Mouse (Mus musculus) spleen, embryonic (tissue): ENCODE data around the gene Gnai1.

Experiments
- CTCF ChIA-PET: fragments of 350-600 bp; sonication (Branson Sonifier 250); formaldehyde crosslinking; loops from one replicate; lab custom pipeline; 2022; lab: Charles Lee

The Gnai1 gene

DNA sequence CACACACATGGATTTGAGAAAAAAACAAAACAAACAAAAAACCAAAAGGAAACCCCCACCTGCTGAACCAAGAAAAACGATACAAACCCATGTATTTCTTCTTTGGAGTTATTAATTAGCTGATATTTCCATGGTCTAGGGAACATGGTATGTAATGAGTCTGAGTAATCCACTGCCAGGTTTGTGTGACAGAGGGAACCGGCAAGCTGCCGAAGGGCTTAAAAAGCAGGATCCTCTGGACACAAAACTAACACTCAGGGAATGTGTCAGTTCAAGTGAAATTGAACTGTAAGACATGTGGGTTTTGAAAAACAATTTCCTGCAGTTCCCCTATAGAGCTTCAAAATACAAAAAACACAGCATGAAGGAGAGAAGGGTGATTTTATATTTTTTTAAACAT, 72.1 kb downstream of the Gnai1 start:
- CTCF ChIA-PET, result no interaction called here

GRCm38 (mm10) chr5:18282095-18282494, 78.1 kb downstream of the Gnai1 start:
- CTCF ChIA-PET, result no interaction called here

GRCm38 (mm10) chr5:18274352-18274940, 85.7 kb downstream of the Gnai1 start:
- CTCF ChIA-PET, result no interaction called here

GRCm38 (mm10) chr5:18273291-18274284, 86.6 kb downstream of the Gnai1 start:
- CTCF ChIA-PET, result no interaction called here

GRCm38 (mm10) chr5:18250379-18251017, 109.7 kb downstream of the Gnai1 start:
- CTCF ChIA-PET, result no interaction called here

DNA sequence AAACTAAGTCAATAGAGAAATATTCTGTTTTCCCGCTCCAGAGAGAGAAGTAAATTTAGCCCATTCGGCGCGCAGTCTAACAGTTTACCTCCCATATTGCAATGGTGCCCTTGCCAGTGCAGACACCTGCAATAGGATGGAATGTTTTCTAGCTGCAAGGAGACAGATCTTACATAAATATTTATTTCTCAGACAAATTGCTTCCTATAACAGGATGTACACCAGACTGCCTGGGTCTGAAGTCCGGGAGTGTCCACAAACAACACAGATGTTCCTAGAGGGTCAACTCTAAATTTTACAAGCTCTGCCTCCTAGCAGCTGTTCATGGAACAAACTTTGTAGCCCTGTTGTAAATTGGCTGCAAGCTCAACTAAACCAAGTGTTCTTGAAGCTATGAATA, 111.0 kb downstream of the Gnai1 start:
- CTCF ChIA-PET, result no interaction called here

- CTCF ChIA-PET, result no interaction called here
These were observed 130.8 kb downstream of the Gnai1 start for GRCm38 (mm10) chr5:18229396-18229795.

GRCm38 (mm10) chr5:18228866-18229265, 131.3 kb downstream of the Gnai1 start:
- CTCF ChIA-PET, result no interaction called here

DNA sequence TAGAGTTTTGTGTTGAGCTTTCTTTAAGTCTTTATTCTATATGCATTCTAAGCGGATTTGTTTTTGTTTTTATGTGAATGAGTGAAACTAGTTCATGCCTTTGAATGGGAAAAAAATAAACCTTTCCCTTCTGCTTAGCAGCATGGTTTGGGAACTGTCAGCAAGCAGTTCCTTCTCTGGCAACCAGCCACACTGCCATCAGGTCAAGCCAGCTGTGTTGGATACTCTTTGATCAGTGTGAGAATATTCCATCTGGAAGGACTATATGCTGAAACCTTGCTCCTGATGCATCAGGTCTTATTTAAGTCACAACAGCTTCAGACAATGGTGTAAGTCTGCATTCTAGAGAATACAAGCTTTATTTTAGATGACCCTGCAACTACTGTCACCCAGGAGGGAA, 139.3 kb downstream of the Gnai1 start:
- CTCF ChIA-PET, result no interaction called here

GRCm38 (mm10) chr5:18218292-18218691, 141.9 kb downstream of the Gnai1 start:
- CTCF ChIA-PET, result no interaction called here

GRCm38 (mm10) chr5:18217856-18218255, 142.3 kb downstream of the Gnai1 start:
- CTCF ChIA-PET, result no interaction called here
